Comparison of ENCODE assay signal across 10 mouse cellular contexts in the genomic region with DNA sequence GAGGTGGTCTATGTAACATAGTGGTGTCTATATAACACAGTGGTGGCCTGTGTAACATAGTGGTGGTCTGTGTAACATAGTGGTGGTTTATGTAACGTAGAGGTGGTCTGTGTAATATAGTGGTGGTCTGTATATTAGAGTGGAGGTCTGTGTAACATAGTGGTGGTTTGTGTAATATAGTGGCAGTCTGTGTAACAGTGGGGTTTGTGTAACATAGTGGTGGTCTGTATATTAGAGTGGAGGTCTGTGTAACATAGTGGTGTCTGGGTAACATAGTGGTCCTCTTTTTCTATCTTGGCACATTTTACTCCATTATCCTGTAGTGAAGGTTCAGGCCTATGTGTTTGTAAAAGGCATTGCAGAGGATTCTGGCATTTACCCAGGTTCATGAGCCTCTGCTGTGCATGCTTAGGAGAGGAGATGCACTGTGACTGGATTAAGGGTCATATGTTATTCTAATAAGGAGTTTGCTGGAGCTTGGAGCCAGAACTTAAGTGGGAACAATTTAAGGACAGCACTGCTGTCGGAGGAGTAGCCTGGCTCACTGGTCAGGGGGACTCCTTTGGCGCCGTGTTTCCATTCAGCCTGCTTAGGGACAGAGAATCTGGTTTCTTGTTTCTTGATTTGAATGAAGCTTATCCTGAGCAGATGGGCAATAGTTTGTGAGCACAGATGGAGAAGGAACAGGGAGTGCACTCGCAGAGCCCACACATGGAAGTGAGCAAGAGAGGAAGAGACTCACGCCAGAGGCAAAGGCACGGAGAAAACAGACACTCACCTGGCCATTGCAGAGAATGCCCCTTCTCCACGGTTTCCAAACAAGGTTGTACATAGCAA.
DNase-seq lines count a peak whose midpoint lies in the region; TF ChIP-seq lines count a peak whose summit lies in the region.
"Had no signal": no experiment of that assay in that cellular context is flagged by ENCODE, and none has a peak within 500 bp of the region (broad histone marks: within the 10 kb centered on the region; RNA-seq: fewer than 3 reads in every experiment).

No protein-coding gene starts in this region.

- no peak for TF ChIP-seq CTCF in brain, embryonic 14.5 days (IDR thresholded peaks at IDR 0.05; ENCODE audit: borderline replicate concordance, extremely low read depth, insufficient read depth, insufficient read length)

- peak; percentile 3 for DNase-seq in cerebellum, adult 11 months
- DNase-seq in cerebellum, postnatal 4 days (ENCODE audit: low spot score in 2 of 2) = no peak
- peak; percentile 57 for DNase-seq in brain, embryonic 14.5 days (ENCODE audit: low read depth)
- peak; percentile 16 to 17 for DNase-seq in frontal cortex, postnatal 10 days (ENCODE audit: low spot score in 2 of 2)
- DNase-seq in left cerebral cortex, adult 8-10 months (ENCODE audit: low spot score in 2 of 2) = peak; percentile 35 to 71
- no peak for DNase-seq in gastrocnemius, postnatal 4 days (ENCODE audit: low spot score in 2 of 2)
- no peak for DNase-seq in natural killer cell, adult 2 months (ENCODE audit: low spot score in 2 of 2)
- no peak for DNase-seq in kidney, postnatal 14 days
- DNase-seq: lung, postnatal 10 days; spleen, adult 18-20 months had no signal

- no peak for TF ChIP-seq POLR2A in brain, embryonic 14.5 days (IDR thresholded peaks at IDR 0.05; ENCODE audit: borderline replicate concordance, extremely low read depth, insufficient read depth, insufficient read length, poor library complexity, severe bottlenecking)

Comparison
In these comparisons a context has a peak if more than half of its experiments do, and no peak if none do; other contexts are left out.
1. DNase-seq: peak in cerebellum, adult 11 months (single experiment), brain, embryonic 14.5 days (single experiment), frontal cortex, postnatal 10 days (2 of 2) and left cerebral cortex, adult 8-10 months (2 of 2); none in cerebellum, postnatal 4 days (0 of 2), gastrocnemius, postnatal 4 days (0 of 2), natural killer cell, adult 2 months (0 of 2) and kidney, postnatal 14 days (single experiment).